Mouse (Mus musculus) subcutaneous adipose tissue, adult 2 months (tissue): Measurements from ENCODE around the gene Rgp1. TPM values are rescaled to one million over a fixed set of nuclear protein-coding genes. Genes with fewer than 3 reads are reported as not detected.

ENCODE experiments used
- polyA plus RNA-seq: library from polyadenylated mRNA; depleted of rRNA; stranded (reverse); fragments of >200 nt; gene quantifications from 2 replicates; pipeline ENCODE4 v1.2.3, GENCODE M21; 2012; ENCODE audit warnings: low replicate concordance; rRNA removed

Gene Rgp1
- polyA plus RNA-seq: 73.9 and 79.3 TPM in 2 replicates

DNA sequence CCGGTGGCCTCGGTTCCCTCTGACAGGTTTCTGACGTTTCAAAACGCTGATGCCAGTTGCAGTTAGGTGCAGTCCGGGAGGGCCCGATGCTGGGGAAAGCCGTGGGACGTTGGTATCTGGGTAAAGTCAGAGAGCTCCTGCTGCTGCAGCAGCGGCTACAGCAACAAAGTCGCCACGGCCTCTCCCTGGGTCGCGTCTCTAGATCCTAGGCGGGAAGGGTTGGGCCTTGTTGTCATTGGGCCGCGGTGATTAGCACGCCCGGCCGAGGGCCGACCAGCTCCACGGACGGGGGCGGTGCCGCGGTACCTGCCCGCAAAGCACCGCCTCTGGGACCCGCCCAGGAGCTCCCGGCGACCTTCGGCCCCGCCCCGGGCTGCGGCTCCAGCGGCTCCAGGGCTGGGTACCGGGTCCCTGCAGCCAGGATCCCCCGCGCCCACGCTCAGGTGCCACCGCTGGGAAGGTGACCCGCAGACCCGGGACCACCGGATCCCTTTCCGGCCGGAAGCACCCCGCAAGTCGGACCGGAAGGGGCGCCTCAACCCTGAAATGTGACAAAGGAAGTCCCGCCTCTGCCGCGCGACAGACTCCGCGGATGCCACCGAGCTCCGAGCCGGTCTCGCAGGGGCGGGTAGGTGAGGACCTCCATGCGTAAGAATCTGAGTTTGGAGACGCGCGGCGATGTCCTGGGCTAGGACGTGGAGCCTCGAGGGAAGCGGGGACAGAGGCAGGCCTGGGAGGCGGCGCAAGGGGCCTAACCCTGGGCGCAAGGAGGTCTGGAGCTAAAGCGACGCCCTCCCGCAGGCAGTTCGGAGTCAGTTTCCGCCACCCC, at the start of gene Rgp1, which contains the start of gene Gba2:
Gene Rgp1 (plus strand): TSS at position 340 of the 829 bp plus-strand sequence.
Gene Gba2 (minus strand): TSS at position 498 of the 829 bp plus-strand sequence.

DNA sequence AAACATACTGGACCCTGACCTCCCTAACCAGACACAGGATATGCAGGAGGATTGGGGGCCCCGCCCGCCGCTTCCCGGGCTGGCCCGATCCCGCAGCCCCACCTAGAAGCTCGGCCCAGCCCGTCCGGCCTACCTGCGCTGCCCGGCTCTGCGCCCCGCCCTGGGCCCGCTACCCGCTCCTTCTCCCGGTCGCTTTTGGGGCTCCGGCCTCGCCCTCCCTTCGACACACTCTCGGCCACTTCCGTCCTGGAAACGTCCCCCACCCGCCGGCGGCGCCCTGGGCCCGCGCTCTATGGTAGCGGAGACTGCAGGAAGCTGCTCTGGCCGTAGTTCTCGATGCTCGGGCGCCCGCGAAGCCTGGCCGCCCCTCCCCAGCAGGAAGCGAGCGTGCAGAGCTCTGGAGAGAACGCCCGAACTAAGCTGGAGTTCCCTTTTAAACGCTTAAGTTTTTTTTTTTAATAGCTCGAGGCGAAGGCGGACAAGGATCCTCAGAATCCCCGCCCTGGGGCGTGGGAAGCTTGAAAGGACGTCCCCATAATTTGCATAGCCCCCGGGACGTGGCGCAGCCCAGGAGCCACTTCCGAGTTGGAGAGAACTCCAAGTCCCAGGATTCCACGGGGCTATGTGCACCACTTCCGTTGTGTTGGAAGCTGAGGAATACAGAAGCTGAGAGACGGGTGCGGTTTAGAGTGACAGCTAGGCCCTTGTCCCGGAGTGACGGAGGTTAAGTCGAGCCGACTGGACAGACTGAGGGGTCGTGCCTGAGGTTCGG, 16.3 kb upstream of the Rgp1 start, which contains the start of the genes Creb3 and Tln1:
Gene Creb3 (plus strand): TSS at position 336 of the 772 bp plus-strand sequence.
Gene Tln1 (minus strand): TSS at position 695 of the 772 bp plus-strand sequence.

GRCm38 (mm10) chr4:43584444-43585416, 6.2 kb downstream of the Rgp1 start, which contains the start of gene Msmp:
TSS of gene Msmp (minus strand) at chr4:43584494.

GRCm38 (mm10) chr4:43631046-43631955, 52.8 kb downstream of the Rgp1 start, which contains the start of gene Npr2:
TSS of gene Npr2 (plus strand) at chr4:43631935.

Other genes with a start within 250 kb of the Rgp1 start
- gene Rusc2, start 196.7 kb upstream of the Rgp1 start, polyA plus RNA-seq: 22.3 and 32.3 TPM in 2 replicates
- gene Fam166b, start 149.6 kb upstream of the Rgp1 start, polyA plus RNA-seq: 0.45 TPM in 1 of 2 replicates, not detected in the other
- gene Tesk1, start 136.8 kb upstream of the Rgp1 start, polyA plus RNA-seq: 67.9 and 87.0 TPM in 2 replicates
- 2.8 and 10.4 TPM in 2 replicates for gene Cd72, start 124.1 kb upstream of the Rgp1 start, polyA plus RNA-seq
- 0.40 and 0.73 TPM in 2 replicates for gene Sit1, start 95.0 kb upstream of the Rgp1 start, polyA plus RNA-seq
- 72.2 and 259 TPM in 2 replicates for gene Ccdc107, start 85.8 kb upstream of the Rgp1 start, polyA plus RNA-seq
- gene Arhgef39, start 79.0 kb upstream of the Rgp1 start, polyA plus RNA-seq: 2.2 and 11.5 TPM in 2 replicates
- gene Car9, start 71.7 kb upstream of the Rgp1 start, polyA plus RNA-seq: 0.26 and 1.6 TPM in 2 replicates
- gene Tpm2, start 55.0 kb upstream of the Rgp1 start, polyA plus RNA-seq: 19.2 and 203 TPM in 2 replicates
- gene Creb3, start 16.4 kb upstream of the Rgp1 start, polyA plus RNA-seq: 63.4 and 86.6 TPM in 2 replicates
- gene Tln1, start 16.0 kb upstream of the Rgp1 start, polyA plus RNA-seq: 119 and 185 TPM in 2 replicates
- gene Gba2, start 158 bp downstream of the Rgp1 start, polyA plus RNA-seq: 29.8 and 35.8 TPM in 2 replicates
- gene Msmp, start 5.8 kb downstream of the Rgp1 start, polyA plus RNA-seq: 0.62 and 3.8 TPM in 2 replicates
- 94.7 and 95.6 TPM in 2 replicates for gene Npr2, start 53.2 kb downstream of the Rgp1 start, polyA plus RNA-seq
- gene Spag8, start 74.9 kb downstream of the Rgp1 start, polyA plus RNA-seq: 0.69 and 1.1 TPM in 2 replicates
- gene Hint2, start 77.8 kb downstream of the Rgp1 start, polyA plus RNA-seq: 105 and 166 TPM in 2 replicates
- gene Tmem8b, start 90.3 kb downstream of the Rgp1 start, polyA plus RNA-seq: 14.5 and 16.6 TPM in 2 replicates
- gene Fam221b, start 90.4 kb downstream of the Rgp1 start, polyA plus RNA-seq: 0.07 and 0.10 TPM in 2 replicates
- gene Olfr70, start 122.1 kb downstream of the Rgp1 start, polyA plus RNA-seq: not detected in 2 replicates
- gene Olfr71, start 131.5 kb downstream of the Rgp1 start, polyA plus RNA-seq: not detected in 2 replicates
- gene Hrct1, start 148.5 kb downstream of the Rgp1 start, polyA plus RNA-seq: 8.2 and 78.2 TPM in 2 replicates
- 3.1 and 20.2 TPM in 2 replicates for gene Spaar, start 151.3 kb downstream of the Rgp1 start, polyA plus RNA-seq
- 0.13 TPM in 1 of 2 replicates, not detected in the other for gene Olfr159, start 192.3 kb downstream of the Rgp1 start, polyA plus RNA-seq
- not detected in 2 replicates for gene Olfr156, start 245.2 kb downstream of the Rgp1 start, polyA plus RNA-seq